Mouse (Mus musculus) layer of hippocampus, adult 2 months (tissue): ENCODE data around the gene Tspan9. TPM values are rescaled to one million over a fixed set of nuclear protein-coding genes. Genes with fewer than 3 reads are reported as not detected.

ENCODE experiments used
- DNase-seq, 2 experiments: peaks; one replicate each; pipeline ENCODE4 v3.0.0; 2022; ENCODE audit warnings: low spot score in 2 of 2
- H3K27ac ChIP-seq: fragments of 200-600 bp; 2 replicates; pipeline ENCODE4 v1.8.1; 2022
- H3K4me3 ChIP-seq: fragments of 200-600 bp; 2 replicates; pipeline ENCODE4 v1.8.1; 2022; ENCODE audit warnings: mild to moderate bottlenecking
- CTCF ChIP-seq: fragments of 200-600 bp; conservative IDR thresholded peaks from 2 replicates; pipeline ENCODE4 v1.8.1; 2022; ENCODE audit warnings: antibody characterized with exemption, mild to moderate bottlenecking, moderate library complexity
- microRNA-seq, 2 experiments: library from miRNA; unstranded; fragments of <30 nt; microRNA quantifications; one replicate each; pipeline ENCODE4 v1.2.0; 2021
- total RNA-seq, 2 experiments: library from RNA; stranded (reverse); gene quantifications; 2 replicates each; pipeline ENCODE4 v1.2.3; 2021

Gene Tspan9
- total RNA-seq, 2 experiments from 2014 or later, result 42.2 to 45.6 TPM

- peak; percentile 52 for TF ChIP-seq CTCF
- no peak for DNase-seq
- no peak overlapping the region for H3K27ac ChIP-seq
- H3K4me3 ChIP-seq, result no peak overlapping the region
Observed at GRCm38 (mm10) chr6:127917712-127918111, 225.7 kb downstream of the Tspan9 start.

- no peak for DNase-seq
- Histone ChIP-seq H3K27ac (peak overlapping the region; percentile 39; the same call in 1 of the 2 replicates), H3K4me3 (no peak overlapping the region)
- no peak for TF ChIP-seq CTCF
Observed at GRCm38 (mm10) chr6:127916993-127917392, 226.4 kb downstream of the Tspan9 start.

- no peak for DNase-seq
- Histone ChIP-seq H3K27ac (no peak overlapping the region), H3K4me3 (no peak overlapping the region)
- no peak for TF ChIP-seq CTCF
Observed at GRCm38 (mm10) chr6:127912938-127913337, 230.5 kb downstream of the Tspan9 start.

- DNase-seq, result no peak
- TF ChIP-seq CTCF, result no peak
- Histone ChIP-seq H3K27ac (no peak overlapping the region), H3K4me3 (no peak overlapping the region)
Observed at GRCm38 (mm10) chr6:127911687-127912086, 231.7 kb downstream of the Tspan9 start.

Small RNA genes lying within 50 kb of the gene (microRNA-seq; reads per million reads assigned to microRNA genes)
- 0 reads per million in 2 experiments for gene Gm26338

Other genes with a start within 250 kb of the Tspan9 start
- gene Tead4, start 157.2 kb upstream of the Tspan9 start, total RNA-seq, result under 1 TPM; 0.86 to 0.87 TPM
- 10 to 100 TPM; 23.1 to 24.8 TPM for gene Tulp3, start 212.3 kb upstream of the Tspan9 start, total RNA-seq
- gene Rhno1, start 219.3 kb upstream of the Tspan9 start, total RNA-seq, result 10 to 100 TPM; 18.2 to 18.3 TPM
- gene Foxm1, start 219.4 kb upstream of the Tspan9 start, total RNA-seq, result 1 to 10 TPM; 1.8 to 3.5 TPM
- 1 to 10 TPM; 1.3 to 1.5 TPM for gene Tex52, start 231.9 kb upstream of the Tspan9 start, total RNA-seq
- gene Gm44596, start 231.9 kb upstream of the Tspan9 start, total RNA-seq, result not detected